Comparison of ENCODE assay signal across 23 mouse cellular contexts in genomic region chr13:94388566-94388965, GRCm38 (mm10). TPM values are rescaled to one million over a fixed set of nuclear protein-coding genes. Genes with fewer than 3 reads are reported as not detected.
A peak's percentile ranks its signal among the peaks of the same experiment; 100 is the strongest.
DNase-seq lines count a peak whose midpoint lies in the region; ATAC-seq and TF ChIP-seq lines count a peak whose summit lies in the region.
"Had no signal": no experiment of that assay in that cellular context is flagged by ENCODE, and none has a peak within 500 bp of the region (broad histone marks: within the 10 kb centered on the region; RNA-seq: fewer than 3 reads in every experiment).

No protein-coding gene starts in this region.

- 47% methylated on average over 3 of the region's 3 CpGs for WGBS in lung, postnatal 0 days

- H3K9ac ChIP-seq in lung, postnatal 0 days (replicated peaks; ENCODE audit: low read depth), result no peak overlapping the region
- H3K9ac ChIP-seq: embryonic facial prominence, embryonic 15.5 days; forebrain, embryonic 12.5 days; heart, embryonic 15.5 days; intestine, embryonic 15.5 days had no signal

- H3K27me3 ChIP-seq in lung, postnatal 0 days (replicated peaks; ENCODE audit: insufficient read depth, low read length), result no peaks in the 10 kb centered on the region
- H3K27me3 ChIP-seq in G1E (ENCODE audit: insufficient read depth, low read length), result no peaks in the 10 kb centered on the region
- H3K27me3 ChIP-seq: embryonic facial prominence, embryonic 15.5 days; forebrain, embryonic 12.5 days; heart, embryonic 15.5 days; intestine, embryonic 15.5 days had no signal

- TF ChIP-seq EP300 in lung, postnatal 0 days (IDR thresholded peaks at IDR 0.05), result no peak

- no peak overlapping the region for H3K4me3 ChIP-seq in lung, postnatal 0 days (ENCODE audit: low read depth, low read length)
- H3K4me3 ChIP-seq in G1E (ENCODE audit: low read depth, low read length), result no peak overlapping the region
- no peak overlapping the region for H3K4me3 ChIP-seq in bone marrow macrophage, adult 2 months (ENCODE audit: insufficient read depth, low read length)
- H3K4me3 ChIP-seq: embryonic facial prominence, embryonic 15.5 days; forebrain, embryonic 12.5 days; heart, embryonic 10.5 days; heart, embryonic 15.5 days; intestine, embryonic 15.5 days had no signal

- H3K4me1 ChIP-seq in lung, postnatal 0 days (ENCODE audit: insufficient read depth, low read depth, low read length), result peaks cover 3% of the 10 kb centered on the region; the same call in 1 of the 2 replicates
- H3K4me1 ChIP-seq in G1E (ENCODE audit: insufficient read depth, low read depth, low read length), result peaks cover 15% of the 10 kb centered on the region
- peaks cover 53% of the 10 kb centered on the region for H3K4me1 ChIP-seq in bone marrow macrophage, adult 2 months (ENCODE audit: control insufficient read depth, insufficient read depth, low read length)
- H3K4me1 ChIP-seq: forebrain, embryonic 12.5 days had no signal

- ATAC-seq in lung, postnatal 0 days, result no peak
- ATAC-seq in G1E (ENCODE audit: extremely low read depth, insufficient number of reproducible peaks, low FRiP score, poor library complexity, severe bottlenecking), result peak; percentile 4; the same call in 1 of the 2 replicates
- ATAC-seq: forebrain, embryonic 16.5 days; hindbrain, postnatal 0 days; intestine, embryonic 15.5 days had no signal

- no peak for TF ChIP-seq CTCF in lung, postnatal 0 days (IDR thresholded peaks at IDR 0.05)
- no peak for TF ChIP-seq CTCF in G1E (IDR thresholded peaks at IDR 0.05; ENCODE audit: low read depth, low read length)
- TF ChIP-seq CTCF in bone marrow macrophage, adult 2 months (IDR thresholded peaks at IDR 0.05; ENCODE audit: low read depth, low read length), result no peak

- no peaks in the 10 kb centered on the region for H3K9me3 ChIP-seq in lung, postnatal 0 days (ENCODE audit: low read length)
- H3K9me3 ChIP-seq in G1E (replicated peaks), result no peaks in the 10 kb centered on the region
- H3K9me3 ChIP-seq: embryonic facial prominence, embryonic 15.5 days; forebrain, embryonic 12.5 days; heart, embryonic 10.5 days; heart, embryonic 15.5 days; intestine, embryonic 15.5 days had no signal

- DNase-seq in lung, postnatal 0 days (ENCODE audit: low spot score), result peak; percentile 15
- DNase-seq in lung, postnatal 4 days, result no peak
- no peak for DNase-seq in G1E (ENCODE audit: low spot score)
- peak; percentile 24 for DNase-seq in induced T-regulatory cell, adult 2 months (ENCODE audit: low read depth)
- no peak for DNase-seq in cerebellum, adult 11 months
- DNase-seq in c-Kit-positive CD71-positive TER-119-positive erythroid progenitor cells, embryonic 14.5 days (ENCODE audit: low spot score), result no peak
- DNase-seq: adrenal gland, adult 8-10 months; adrenal gland, postnatal 36 days; B cell, adult 2 months; cerebellum, adult 18-20 months; cerebellum, postnatal 10 days; embryo, embryonic 11 days; gastrocnemius, postnatal 10 days; heart, postnatal 36 days; kidney, adult 18-20 months had no signal

- H3K27ac ChIP-seq in lung, postnatal 0 days (ENCODE audit: low read length), result no peak overlapping the region
- peak overlapping the region; percentile 43 for H3K27ac ChIP-seq in bone marrow macrophage, adult 2 months (ENCODE audit: insufficient read depth, low read depth, low read length)
- H3K27ac ChIP-seq: embryonic facial prominence, embryonic 15.5 days; forebrain, embryonic 12.5 days; heart, embryonic 10.5 days; heart, embryonic 15.5 days; hindbrain, postnatal 0 days; intestine, embryonic 15.5 days had no signal

- no peaks in the 10 kb centered on the region; the same call in 1 of the 2 replicates for H3K36me3 ChIP-seq in lung, postnatal 0 days (ENCODE audit: insufficient read depth, low read length)
- peaks cover 58% of the 10 kb centered on the region for H3K36me3 ChIP-seq in G1E (replicated peaks)
- H3K36me3 ChIP-seq: heart, embryonic 15.5 days; intestine, embryonic 15.5 days had no signal

- H3K4me2 ChIP-seq in lung, postnatal 0 days (replicated peaks; ENCODE audit: low read depth, low read length), result no peak overlapping the region
- H3K4me2 ChIP-seq: embryonic facial prominence, embryonic 15.5 days; forebrain, embryonic 12.5 days; heart, embryonic 15.5 days; intestine, embryonic 15.5 days had no signal

- TF ChIP-seq POLR2A in bone marrow macrophage, adult 2 months (IDR thresholded peaks at IDR 0.05; ENCODE audit: borderline replicate concordance, low read depth, low read length), result no peak

RNA-seq across cellular contexts. Expression of gene Ap3b1, which starts 29.8 kb away (rescaled TPM):
- 26.1 and 33.4 TPM in 2 replicates for polyA plus RNA-seq in lung, postnatal 0 days (2015; fragmentation: Nextera tagmentation; extraction: Ambion mirVana)
- total RNA-seq in G1E (2014; fragmentation: Nextera tagmentation) (134 and 138 TPM in 2 replicates), G1E (2017) (116 and 126 TPM in 2 replicates)
- polyA plus RNA-seq in G1E (2012), result 26.1 and 32.3 TPM in 2 replicates
- 73.7 and 77.7 TPM in 2 replicates for polyA plus RNA-seq in bone marrow macrophage, adult 2 months (2012; ENCODE audit: insufficient read depth, insufficient read length, missing spikeins)

Comparison
In these comparisons a context has a peak if more than half of its experiments do, and no peak if none do; other contexts are left out.
1. DNase-seq: peak in lung, postnatal 0 days (single experiment) and induced T-regulatory cell, adult 2 months (single experiment); none in lung, postnatal 4 days (0 of 2), G1E (single experiment), cerebellum, adult 11 months (single experiment) and c-Kit-positive CD71-positive TER-119-positive erythroid progenitor cells, embryonic 14.5 days (single experiment).